Mouse (Mus musculus) hindbrain, embryonic 16.5 days (tissue): ENCODE results near the gene Snrpd3. TPM values are rescaled to one million over a fixed set of nuclear protein-coding genes. Genes with fewer than 3 reads are reported as not detected.

Source experiments
- ATAC-seq: fragments of 200-750 bp; cut with Nextera tagmentation; 2 replicates; pipeline ENCODE4 v1.8.0; 2017; ENCODE audit warnings: moderate TSS enrichment, moderate library complexity
- H3K27ac ChIP-seq: fragments of 300-500 bp; sonication (generic); 2 replicates; pipeline ENCODE4 v1.5.1; 2014; ENCODE audit warnings: low read depth, mild to moderate bottlenecking, control low read depth, low read length, moderate library complexity
- H3K27me3 ChIP-seq: fragments of 300-500 bp; sonication (generic); replicated peaks from 2 replicates; pipeline ENCODE4 v1.6.1; 2014; ENCODE audit warnings: low read length; ENCODE audit not compliant: control insufficient read depth, insufficient read depth
- H3K36me3 ChIP-seq: fragments of 300-500 bp; sonication (generic); 2 replicates; pipeline ENCODE4 v1.6.1; 2014; ENCODE audit warnings: mild to moderate bottlenecking, low read length, moderate library complexity, mixed read lengths; ENCODE audit not compliant: control insufficient read depth, insufficient read depth
- H3K4me1 ChIP-seq: fragments of 300-500 bp; sonication (generic); 2 replicates; pipeline ENCODE4 v1.6.1; 2014; ENCODE audit warnings: low read depth, low read length; ENCODE audit not compliant: control insufficient read depth, insufficient read depth
- H3K4me2 ChIP-seq: fragments of 300-500 bp; sonication (generic); 2 replicates; pipeline ENCODE4 v1.6.1; 2014; ENCODE audit warnings: mild to moderate bottlenecking, low read length, control low read depth, moderate library complexity
- H3K4me3 ChIP-seq: fragments of 300-500 bp; sonication (generic); 2 replicates; pipeline ENCODE4 v1.5.1; 2014; ENCODE audit warnings: mild to moderate bottlenecking, low read length, control low read depth, moderate library complexity
- H3K9ac ChIP-seq: fragments of 300-500 bp; sonication (generic); 2 replicates; pipeline ENCODE4 v1.6.1; 2014; ENCODE audit warnings: low read depth, mild to moderate bottlenecking, control low read depth, low read length, moderate library complexity
- H3K9me3 ChIP-seq: fragments of 300-500 bp; sonication (generic); 2 replicates; pipeline ENCODE4 v1.6.1; 2014; ENCODE audit warnings: mild to moderate bottlenecking, low read length, moderate library complexity; ENCODE audit not compliant: control insufficient read depth
- WGBS: fragments of 180-500 bp; shearing (Covaris S2); extraction: QIAGEN DNeasy Blood & Tissue Kit; methylation state at CpG from one replicate; pipeline ENCODE4 v1.1.7; 2014; 5-methylcytosine and 5-hydroxymethylcytosine counted together
- polyA plus RNA-seq: library from polyadenylated mRNA; unstranded; fragments of >200 nt; fragmentation: Nextera tagmentation; extraction: Ambion mirVana; gene quantifications from 2 replicates; pipeline ENCODE4 v1.2.1, GENCODE M21; 2015

Snrpd3 gene
- polyA plus RNA-seq, 1 experiment from 2014 or later: 114 TPM

- Histone ChIP-seq H3K4me2 (no peak overlapping the region), H3K27me3 (no peaks in the 10 kb centered on the region), H3K4me3 (no peak overlapping the region), H3K4me1 (no peaks in the 10 kb centered on the region), H3K27ac (no peak overlapping the region), H3K36me3 (no peaks in the 10 kb centered on the region), H3K9me3 (no peaks in the 10 kb centered on the region), H3K9ac (no peak overlapping the region)
- no peak for ATAC-seq
- 88% methylated on average over 6 of the region's 6 CpGs for WGBS
These were observed 61.8 kb downstream of the Snrpd3 start for GRCm38 (mm10) chr10:75579129-75579528.

- Histone ChIP-seq H3K27ac (no peak overlapping the region), H3K4me3 (no peak overlapping the region), H3K4me1 (peaks cover 6% of the 10 kb centered on the region; the same call in 1 of the 2 replicates), H3K36me3 (no peaks in the 10 kb centered on the region), H3K9me3 (no peaks in the 10 kb centered on the region), H3K4me2 (peak overlapping the region; percentile 42), H3K27me3 (no peaks in the 10 kb centered on the region; the same call in 1 of the 2 replicates), H3K9ac (no peak overlapping the region)
- 18% methylated on average over 20 of the region's 20 CpGs for WGBS
- peak; percentile 88 for ATAC-seq
These were observed 68.7 kb downstream of the Snrpd3 start for GRCm38 (mm10) chr10:75585876-75586552.

- peak; percentile 57 for ATAC-seq
- Histone ChIP-seq H3K27ac (no peak overlapping the region), H3K4me1 (peaks cover 6% of the 10 kb centered on the region; the same call in 1 of the 2 replicates), H3K9me3 (no peaks in the 10 kb centered on the region), H3K9ac (no peak overlapping the region), H3K36me3 (no peaks in the 10 kb centered on the region), H3K4me3 (no peak overlapping the region), H3K4me2 (no peak overlapping the region), H3K27me3 (no peaks in the 10 kb centered on the region; the same call in 1 of the 2 replicates)
- WGBS: 88% methylated on average over 1 of the region's 1 CpGs
These were observed 69.2 kb downstream of the Snrpd3 start for GRCm38 (mm10) chr10:75586553-75586879.

Other genes with a start within 250 kb of the Snrpd3 start
- gene Adora2a, start 200.7 kb upstream of the Snrpd3 start, polyA plus RNA-seq: 3.6 and 4.6 TPM in 2 replicates
- gene Upb1, start 116.4 kb upstream of the Snrpd3 start, polyA plus RNA-seq: 0.36 and 0.39 TPM in 2 replicates
- gene Gucd1, start 421 bp downstream of the Snrpd3 start, polyA plus RNA-seq: 15.4 and 19.8 TPM in 2 replicates
- gene Lrrc75b, start 42.8 kb downstream of the Snrpd3 start, polyA plus RNA-seq: 38.9 and 44.7 TPM in 2 replicates
- 0.69 and 2.1 TPM in 2 replicates for gene Ggt1, start 44.1 kb downstream of the Snrpd3 start, polyA plus RNA-seq
- gene Ggt5, start 71.8 kb downstream of the Snrpd3 start, polyA plus RNA-seq: 2.9 and 3.5 TPM in 2 replicates
- 10.5 and 11.9 TPM in 2 replicates for gene Susd2, start 126.5 kb downstream of the Snrpd3 start, polyA plus RNA-seq
- gene Cabin1, start 246.8 kb downstream of the Snrpd3 start, polyA plus RNA-seq: 30.9 and 35.5 TPM in 2 replicates